Mouse (Mus musculus): ENCODE results near the gene Fat1. TPM values are rescaled to one million over a fixed set of nuclear protein-coding genes. Genes with fewer than 3 reads are reported as not detected.

Fat1 gene
- total RNA-seq, 2 experiments from 2014 or later, result 2.6 to 4.5 TPM

GRCm38 (mm10) chr8:44936481-44936961 is 1.3 kb downstream of the Fat1 start:
- TF ChIP-seq CTCF (IDR thresholded peaks at IDR 0.05), result no peak
- 0 out of 2 replicates have a peak overlapping the region, but pooled peaks have one; percentile 85 for H3K27ac ChIP-seq
- intact Hi-C loops (cut with DNase I), result loop anchor here (5.0 kb wide), 2 partner anchors 46 to 61 kb away; no protein-coding TSS in a partner anchor

GRCm38 (mm10) chr8:44937141-44937825 is 2.0 kb downstream of the Fat1 start:
- intact Hi-C loops (cut with DNase I), result loop anchor here (5.0 kb wide), 2 partner anchors 45 to 60 kb away; no protein-coding TSS in a partner anchor
- Histone ChIP-seq H3K4me3 (peak overlapping the region; percentile 81), H3K27ac (peak overlapping the region; percentile 85)
- TF ChIP-seq CTCF (IDR thresholded peaks at IDR 0.05), result peak; percentile 54
- peak; percentile 71 for DNase-seq

More at GRCm38 (mm10) chr8:44936481-44936961, 1.3 kb downstream of the Fat1 start:
- peak overlapping the region; percentile 81 for H3K4me3 ChIP-seq
- DNase-seq, result no peak

GRCm38 (mm10) chr8:44937905-44938642 is 2.8 kb downstream of the Fat1 start:
- peak; percentile 48 for TF ChIP-seq CTCF (IDR thresholded peaks at IDR 0.05)
- H3K4me3 ChIP-seq, result peak overlapping the region; percentile 81
- peak; percentile 97 for DNase-seq
- H3K27ac ChIP-seq, result peak overlapping the region; percentile 85
- intact Hi-C loops (cut with DNase I), result loop anchor here (5.0 kb wide), 2 partner anchors 44 to 59 kb away; no protein-coding TSS in a partner anchor

- TF ChIP-seq CTCF (IDR thresholded peaks at IDR 0.05), result no peak
- H3K4me3 ChIP-seq, result peak overlapping the region; percentile 81
- intact Hi-C loops (cut with DNase I), result loop anchor here (5.0 kb wide), 2 partner anchors 44 to 59 kb away; no protein-coding TSS in a partner anchor
- DNase-seq, result no peak
- H3K27ac ChIP-seq, result peak overlapping the region; percentile 85
Measured at GRCm38 (mm10) chr8:44938643-44938979, 3.4 kb downstream of the Fat1 start.

- no peak for TF ChIP-seq CTCF (IDR thresholded peaks at IDR 0.05)
- no peak for DNase-seq
- intact Hi-C loops (cut with DNase I), result no loop called here
Measured at GRCm38 (mm10) chr8:44945577-44945976, 10.3 kb downstream of the Fat1 start.

GRCm38 (mm10) chr8:44948597-44948996 is 13.3 kb downstream of the Fat1 start:
- no peak overlapping the region for H3K27ac ChIP-seq

More at GRCm38 (mm10) chr8:44945577-44945976, 10.3 kb downstream of the Fat1 start:
- Histone ChIP-seq H3K4me3 (no peak overlapping the region), H3K27ac (no peak overlapping the region)

GRCm38 (mm10) chr8:44960455-44960854 is 25.2 kb downstream of the Fat1 start:
- no peak overlapping the region for H3K27ac ChIP-seq
- TF ChIP-seq CTCF (IDR thresholded peaks at IDR 0.05), result no peak
- no peak overlapping the region for H3K4me3 ChIP-seq
- intact Hi-C loops (cut with DNase I), result no loop called here
- DNase-seq, result no peak

More at GRCm38 (mm10) chr8:44948597-44948996, 13.3 kb downstream of the Fat1 start:
- intact Hi-C loops (cut with DNase I), result no loop called here
- peak overlapping the region; percentile 43 for H3K4me3 ChIP-seq
- no peak for TF ChIP-seq CTCF (IDR thresholded peaks at IDR 0.05)
- DNase-seq, result no peak

GRCm38 (mm10) chr8:44960906-44961305 is 25.7 kb downstream of the Fat1 start:
- no peak for DNase-seq
- no peak for TF ChIP-seq CTCF (IDR thresholded peaks at IDR 0.05)
- intact Hi-C loops (cut with DNase I), result no loop called here
- Histone ChIP-seq H3K4me3 (no peak overlapping the region), H3K27ac (no peak overlapping the region)

- DNase-seq, result no peak
- TF ChIP-seq CTCF (IDR thresholded peaks at IDR 0.05), result no peak
- intact Hi-C loops (cut with DNase I), result no loop called here
- H3K4me3 ChIP-seq, result no peak overlapping the region
- H3K27ac ChIP-seq, result no peak overlapping the region
Measured at GRCm38 (mm10) chr8:44961492-44961891, 26.2 kb downstream of the Fat1 start.

- no peak for TF ChIP-seq CTCF (IDR thresholded peaks at IDR 0.05)
- intact Hi-C loops (cut with DNase I), result no loop called here
- no peak overlapping the region for H3K4me3 ChIP-seq
- H3K27ac ChIP-seq, result no peak overlapping the region
- DNase-seq, result no peak
Measured at GRCm38 (mm10) chr8:44962572-44963231, 27.5 kb downstream of the Fat1 start.

- no peak for TF ChIP-seq CTCF (IDR thresholded peaks at IDR 0.05)
- H3K4me3 ChIP-seq, result no peak overlapping the region
- intact Hi-C loops (cut with DNase I), result no loop called here
- no peak overlapping the region for H3K27ac ChIP-seq
- no peak for DNase-seq
Measured at GRCm38 (mm10) chr8:44967521-44968039, 32.3 kb downstream of the Fat1 start.

GRCm38 (mm10) chr8:44970093-44970492 is 34.8 kb downstream of the Fat1 start:
- intact Hi-C loops (cut with DNase I), result no loop called here
- no peak for TF ChIP-seq CTCF (IDR thresholded peaks at IDR 0.05)
- DNase-seq, result no peak
- Histone ChIP-seq H3K4me3 (no peak overlapping the region), H3K27ac (no peak overlapping the region)

Measured in gastrocnemius, adult 2 months (tissue).